Mouse (Mus musculus) heart, adult 2 months (tissue): Measurements from ENCODE around the gene Ipo4. TPM values are rescaled to one million over a fixed set of nuclear protein-coding genes. Genes with fewer than 3 reads are reported as not detected.

Source experiments
- DNase-seq, 2 experiments: peaks; one replicate each; pipeline ENCODE4 v3.0.0; 2021
- H3K27ac ChIP-seq: fragments of 200-600 bp; 2 replicates; pipeline ENCODE4 v1.8.1; 2022
- H3K27me3 ChIP-seq: fragments of 200-500 bp; 2 replicates; pipeline ENCODE4 v1.6.1; 2012; ENCODE audit warnings: mild to moderate bottlenecking, low read length, inconsistent platforms, mixed read lengths; ENCODE audit not compliant: control insufficient read depth, insufficient read depth
- H3K36me3 ChIP-seq: fragments of 200-500 bp; 2 replicates; pipeline ENCODE4 v1.6.1; 2012; ENCODE audit warnings: low read length, inconsistent platforms; ENCODE audit not compliant: control insufficient read depth, insufficient read depth
- H3K4me1 ChIP-seq: fragments of 200-500 bp; 2 replicates; pipeline ENCODE4 v1.6.1; 2011; ENCODE audit warnings: low read length; ENCODE audit not compliant: control insufficient read depth, insufficient read depth
- H3K4me3 ChIP-seq: fragments of 200-600 bp; 2 replicates; pipeline ENCODE4 v1.8.1; 2022
- H3K79me2 ChIP-seq: fragments of 200-500 bp; replicated peaks from 2 replicates; pipeline ENCODE4 v1.6.1; 2012; ENCODE audit warnings: mild to moderate bottlenecking, inconsistent platforms, low read length, moderate library complexity, mixed read lengths; ENCODE audit not compliant: control insufficient read depth, insufficient read depth
- H3K9ac ChIP-seq: fragments of 200-500 bp; 2 replicates; pipeline ENCODE4 v1.6.1; 2012; ENCODE audit warnings: low read depth, mild to moderate bottlenecking, control low read depth, inconsistent platforms, low read length, mixed read lengths
- CTCF ChIP-seq: fragments of 200-600 bp; IDR thresholded peaks from 2 replicates; pipeline ENCODE4 v1.8.1; 2022; ENCODE audit warnings: antibody characterized with exemption, mild to moderate bottlenecking, moderate library complexity
- EP300 ChIP-seq: fragments of 200-500 bp; IDR thresholded peaks from 2 replicates; pipeline ENCODE4 v1.6.1; 2011; ENCODE audit warnings: low read depth, low read length, control low read depth; ENCODE audit not compliant: insufficient read depth
- POLR2A ChIP-seq: fragments of 200-500 bp; IDR thresholded peaks from 2 replicates; pipeline ENCODE4 v1.6.1; 2011; ENCODE audit warnings: mild to moderate bottlenecking, low read depth, low read length, control low read depth; ENCODE audit not compliant: insufficient read depth
- WGBS: fragments of 180-500 bp; shearing (Covaris S2); methylation state at CpG from one replicate; pipeline ENCODE4 v1.1.7; 2018; 5-methylcytosine and 5-hydroxymethylcytosine counted together
- intact Hi-C: fragments of 180-260 bp; cut with DNase I; formaldehyde crosslinking; loops from one replicate; pipeline ENCODE4 v1.15.1; 2025
- polyA plus RNA-seq: library from polyadenylated mRNA; depleted of rRNA; stranded (reverse); fragments of >200 nt; gene quantifications from 2 replicates; pipeline ENCODE4 v1.2.3, GENCODE M21; 2012
- total RNA-seq, 2 experiments: library from RNA; stranded (reverse); gene quantifications; 2 replicates each; pipeline ENCODE4 v1.2.3; 2021

The Ipo4 gene
- total and polyA plus RNA-seq, 3 experiments, result 51.3 to 68.2 (median 64.1) TPM

GRCm38 (mm10) chr14:55628077-55628827 is 7.5 kb downstream of the Ipo4 start:
- H3K27me3 ChIP-seq, result no peaks in the 10 kb centered on the region
- no peak overlapping the region for H3K9ac ChIP-seq
- DNase-seq, result peak in 1 of 2 experiments; percentile 32
- H3K4me1 ChIP-seq, result no peaks in the 10 kb centered on the region
- H3K4me3 ChIP-seq, result no peak overlapping the region
- intact Hi-C loops, result loop anchor here (2.0 kb wide), 1 partner anchor 117 kb away; the partner anchor contains the start of genes Dhrs1 and Nop9
- H3K36me3 ChIP-seq, result no peaks in the 10 kb centered on the region
- WGBS, result 80% methylated on average over 27 of the region's 27 CpGs
- H3K79me2 ChIP-seq, result no peaks in the 10 kb centered on the region
- TF ChIP-seq CTCF (no peak), EP300 (no peak), POLR2A (no peak)
- H3K27ac ChIP-seq, result no peak overlapping the region

GRCm38 (mm10) chr14:55618486-55619195 is 17.1 kb downstream of the Ipo4 start:
- no peaks in the 10 kb centered on the region for H3K27me3 ChIP-seq
- no peak for TF ChIP-seq EP300
- TF ChIP-seq POLR2A, result no peak
- TF ChIP-seq CTCF, result no peak
- no peaks in the 10 kb centered on the region for H3K36me3 ChIP-seq
- no peaks in the 10 kb centered on the region for H3K79me2 ChIP-seq
- H3K4me1 ChIP-seq, result no peaks in the 10 kb centered on the region
- intact Hi-C loops, result no loop called here
- H3K9ac ChIP-seq, result no peak overlapping the region
- no peak overlapping the region for H3K27ac ChIP-seq
- no peak overlapping the region for H3K4me3 ChIP-seq
- WGBS, result 32% methylated on average over 22 of the region's 22 CpGs
- DNase-seq, result no peak

- no peak within 1 kb of the TSS for H3K27ac ChIP-seq
Measured at GRCm38 (mm10) chr14:55617822-55618221, 17.9 kb downstream of the Ipo4 start, which contains the start of gene Rec8. Gene Rec8, plus strand, starts transcription at chr14:55618037.

GRCm38 (mm10) chr14:55616844-55617243 is 18.9 kb downstream of the Ipo4 start:
- H3K27me3 ChIP-seq, result no peaks in the 10 kb centered on the region
- TF ChIP-seq POLR2A, result no peak
- TF ChIP-seq CTCF, result no peak
- no peak for TF ChIP-seq EP300
- no peak overlapping the region for H3K4me3 ChIP-seq
- intact Hi-C loops, result no loop called here
- no peak overlapping the region for H3K27ac ChIP-seq
- H3K9ac ChIP-seq, result no peak overlapping the region
- DNase-seq, result no peak
- no peaks in the 10 kb centered on the region for H3K36me3 ChIP-seq
- no peaks in the 10 kb centered on the region for H3K79me2 ChIP-seq
- H3K4me1 ChIP-seq, result no peaks in the 10 kb centered on the region
- WGBS, result 77% methylated on average over 2 of the region's 2 CpGs

More at GRCm38 (mm10) chr14:55617822-55618221, 17.9 kb downstream of the Ipo4 start, which contains the start of gene Rec8:
- Histone ChIP-seq H3K79me2 (no peaks in the 10 kb centered on the region), H3K36me3 (no peaks in the 10 kb centered on the region), H3K4me1 (no peaks in the 10 kb centered on the region), H3K4me3 (no peak within 1 kb of the TSS), H3K27me3 (no peaks in the 10 kb centered on the region), H3K9ac (no peak within 1 kb of the TSS)
- intact Hi-C loops, result no loop called here
- DNase-seq, result no peak
- peak; percentile 11; the same call in 1 of the 2 replicates for TF ChIP-seq CTCF
- no peak for TF ChIP-seq EP300
- 22% methylated on average over 21 of the region's 21 CpGs for WGBS

- Histone ChIP-seq H3K27ac (no peak overlapping the region), H3K9ac (no peak overlapping the region), H3K4me1 (no peaks in the 10 kb centered on the region), H3K4me3 (no peak overlapping the region), H3K27me3 (no peaks in the 10 kb centered on the region), H3K36me3 (no peaks in the 10 kb centered on the region), H3K79me2 (no peaks in the 10 kb centered on the region)
- intact Hi-C loops, result no loop called here
- no peak for DNase-seq
- WGBS, result 65% methylated on average over 2 of the region's 2 CpGs
- no peak for TF ChIP-seq EP300
- TF ChIP-seq CTCF, result no peak
- no peak for TF ChIP-seq POLR2A
Measured at GRCm38 (mm10) chr14:55615876-55616275, 19.9 kb downstream of the Ipo4 start.
